Mouse (Mus musculus): Measurements from ENCODE around the gene Wipf1.

Wipf1 gene

DNA sequence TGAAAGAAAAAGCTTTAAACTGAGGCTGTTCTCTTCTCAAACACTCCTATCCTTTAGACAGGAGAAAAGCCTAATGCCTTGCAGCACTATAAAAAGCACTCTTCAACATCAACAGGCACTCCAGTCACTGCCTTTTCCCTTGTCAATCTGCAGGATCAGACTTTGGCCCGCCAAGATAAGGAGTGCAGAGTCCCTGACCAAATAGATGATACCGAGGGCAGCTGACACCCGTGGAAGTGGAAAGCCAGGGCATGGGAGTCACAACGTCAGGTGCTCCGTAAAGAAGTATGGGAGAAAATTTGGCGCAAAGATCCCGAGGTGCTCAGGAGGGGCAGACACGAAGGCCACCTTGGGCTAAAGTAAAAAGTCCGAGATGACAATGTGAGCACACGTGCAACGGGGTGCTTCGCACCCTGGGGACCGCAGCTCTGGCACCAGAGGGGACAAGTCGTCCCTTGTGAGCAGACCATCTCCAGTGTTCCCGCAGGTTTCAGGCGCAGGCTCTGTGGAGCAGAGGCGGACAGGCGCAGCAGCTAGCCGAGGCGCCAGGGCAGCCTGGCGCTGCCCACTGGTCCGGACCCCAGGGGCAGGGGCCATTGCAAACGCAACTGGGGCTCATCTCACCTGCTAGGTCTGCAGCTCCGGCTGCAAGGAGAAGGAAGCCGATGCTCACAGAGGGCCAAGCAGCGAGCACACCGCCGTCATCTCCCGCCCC lies 143.7 kb downstream of the Wipf1 start:
- DNase-seq (ENCODE audit: low spot score in 2 of 2) = no peak

- no peak for DNase-seq (ENCODE audit: low spot score in 2 of 2)
These were observed 144.4 kb downstream of the Wipf1 start for GRCm38 (mm10) chr2:73385172-73385571.

GRCm38 (mm10) chr2:73380298-73380975 lies 149.1 kb downstream of the Wipf1 start:
- DNase-seq (ENCODE audit: low spot score in 2 of 2) = peak in 1 of 2 experiments; percentile 7

DNA sequence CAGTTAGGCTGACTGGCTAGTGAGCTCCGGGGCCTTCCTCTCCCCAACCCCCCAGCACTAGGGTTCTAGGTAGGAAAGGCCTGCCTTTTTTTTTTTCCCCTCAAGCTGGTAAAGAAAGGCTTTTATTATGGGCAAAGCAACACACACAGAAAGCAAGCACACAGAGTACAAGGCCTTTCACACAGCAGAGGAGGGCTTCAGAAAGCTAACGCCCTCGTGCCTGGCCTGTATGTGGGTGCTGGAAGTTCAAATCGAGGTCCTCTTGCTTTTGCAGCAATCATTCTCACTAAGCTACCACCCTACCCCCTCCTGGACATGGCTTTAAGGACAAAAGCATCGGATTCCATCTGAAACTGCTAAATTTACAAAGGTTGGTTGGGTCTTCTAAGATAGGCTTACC lies 149.9 kb downstream of the Wipf1 start:
- DNase-seq (ENCODE audit: low spot score in 2 of 2) = no peak
